Mouse (Mus musculus) c-Kit-positive CD71-positive TER-119-negative erythroid progenitor cells, embryonic 14.5 days (primary cell): ENCODE results near the gene Rab28.

ENCODE experiments used
- DNase-seq: peaks from one replicate; pipeline ENCODE4 v3.0.0-alpha.2; 2013; ENCODE audit warnings: low read depth

Gene Rab28

GRCm38 (mm10) chr5:41627224-41628144 lies 80.5 kb downstream of the Rab28 start:
- no peak for DNase-seq

DNA sequence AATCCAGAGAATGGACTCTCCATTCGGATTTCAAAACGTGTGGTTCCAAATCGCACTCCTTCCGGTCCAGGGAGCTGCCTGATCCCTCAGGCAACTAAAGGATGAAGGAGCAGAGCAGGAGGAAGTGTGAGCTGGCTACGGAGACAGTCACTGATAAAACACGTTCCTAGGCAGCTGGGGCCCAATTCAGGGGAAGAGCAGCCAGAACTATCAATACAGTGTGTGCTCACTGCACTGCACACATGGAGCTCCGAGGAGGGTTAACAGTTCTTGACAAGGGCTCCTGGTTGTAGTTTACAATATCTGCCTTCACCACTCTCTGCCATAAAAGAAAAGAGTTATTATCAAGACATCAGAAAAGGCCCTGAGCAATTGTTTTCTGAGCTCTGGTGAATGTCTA lies 82.4 kb downstream of the Rab28 start:
- no peak for DNase-seq

DNA sequence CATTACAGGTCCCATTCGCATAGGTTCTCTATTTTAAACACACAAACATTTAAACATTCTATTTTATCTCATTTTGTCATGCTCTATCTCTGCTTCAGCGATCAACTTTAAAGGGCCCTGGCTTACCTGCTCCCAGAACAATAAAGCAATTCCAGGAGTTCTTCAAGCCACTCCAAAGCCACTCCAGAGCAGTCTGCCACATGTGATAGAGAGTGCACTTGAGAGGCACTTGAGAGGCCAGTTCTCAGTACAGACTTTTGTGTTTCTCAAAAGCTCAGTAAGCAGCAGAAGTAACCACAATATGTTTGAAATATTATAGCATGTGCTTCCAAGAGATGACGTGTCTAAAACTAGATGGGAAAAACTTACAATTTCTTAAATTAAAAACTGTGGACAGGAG lies 86.2 kb downstream of the Rab28 start:
- DNase-seq = no peak

GRCm38 (mm10) chr5:41618966-41619365 lies 89.0 kb downstream of the Rab28 start:
- no peak for DNase-seq

GRCm38 (mm10) chr5:41610447-41611030 lies 97.4 kb downstream of the Rab28 start:
- DNase-seq = no peak

- DNase-seq = no peak
Observed at GRCm38 (mm10) chr5:41596242-41597117, 111.5 kb downstream of the Rab28 start.

GRCm38 (mm10) chr5:41595199-41595598 lies 112.8 kb downstream of the Rab28 start:
- no peak for DNase-seq

GRCm38 (mm10) chr5:41578051-41578450 lies 129.9 kb downstream of the Rab28 start:
- no peak for DNase-seq
